Mouse (Mus musculus) kidney, embryonic 15.5 days (tissue): ENCODE measurements around the gene Kcnq4. TPM values are rescaled to one million over a fixed set of nuclear protein-coding genes. Genes with fewer than 3 reads are reported as not detected.

Experiments
- ATAC-seq: fragments of 200-750 bp; cut with Nextera tagmentation; replicated peaks from 2 replicates; pipeline ENCODE4 v1.8.0; 2017; ENCODE audit warnings: moderate TSS enrichment; ENCODE audit not compliant: low FRiP score
- H3K27ac ChIP-seq: fragments of 300-500 bp; sonication (generic); 2 replicates; pipeline ENCODE4 v1.5.1; 2015; ENCODE audit warnings: mild to moderate bottlenecking, inconsistent platforms
- H3K27me3 ChIP-seq: fragments of 300-500 bp; sonication (generic); 2 replicates; pipeline ENCODE4 v1.6.1; 2015; ENCODE audit warnings: inconsistent platforms
- H3K36me3 ChIP-seq: fragments of 300-500 bp; sonication (generic); 2 replicates; pipeline ENCODE4 v1.6.1; 2015; ENCODE audit warnings: inconsistent platforms
- H3K4me1 ChIP-seq: fragments of 300-500 bp; sonication (generic); 2 replicates; pipeline ENCODE4 v1.6.1; 2015; ENCODE audit warnings: inconsistent platforms
- H3K4me2 ChIP-seq: fragments of 300-500 bp; sonication (generic); 2 replicates; pipeline ENCODE4 v1.6.1; 2015; ENCODE audit warnings: moderate library complexity, mild to moderate bottlenecking, inconsistent platforms
- H3K4me3 ChIP-seq: fragments of 300-500 bp; sonication (generic); replicated peaks from 2 replicates; pipeline ENCODE4 v1.5.1; 2015; ENCODE audit warnings: mild to moderate bottlenecking, inconsistent platforms
- H3K9ac ChIP-seq: fragments of 300-500 bp; sonication (generic); 2 replicates; pipeline ENCODE4 v1.6.1; 2015; ENCODE audit warnings: mild to moderate bottlenecking, inconsistent platforms
- H3K9me3 ChIP-seq: fragments of 300-500 bp; sonication (generic); replicated peaks from 2 replicates; pipeline ENCODE4 v1.6.1; 2016; ENCODE audit warnings: inconsistent platforms
- WGBS: fragments of 180-500 bp; shearing (Covaris S2); methylation state at CpG from one replicate; pipeline ENCODE4 v1.1.7; 2015; ENCODE audit warnings: mixed read lengths; 5-methylcytosine and 5-hydroxymethylcytosine counted together
- polyA plus RNA-seq: library from polyadenylated mRNA; unstranded; fragments of >200 nt; fragmentation: Nextera tagmentation; extraction: Ambion mirVana; gene quantifications from 2 replicates; pipeline ENCODE4 v1.2.1, GENCODE M21; 2015

Gene Kcnq4
- polyA plus RNA-seq, 1 experiment from 2014 or later, result 1.4 TPM

- peaks cover 12% of the 10 kb centered on the region for H3K4me1 ChIP-seq
- ATAC-seq, result peak; percentile 27; the same call in 1 of the 2 replicates
- H3K4me2 ChIP-seq, result no peak overlapping the region
- no peak overlapping the region for H3K4me3 ChIP-seq
- 10% methylated on average over 5 of the region's 5 CpGs for WGBS
- H3K9me3 ChIP-seq, result no peaks in the 10 kb centered on the region
- H3K9ac ChIP-seq, result no peak overlapping the region
- peaks cover 41% of the 10 kb centered on the region for H3K27me3 ChIP-seq
- H3K36me3 ChIP-seq, result no peaks in the 10 kb centered on the region
- H3K27ac ChIP-seq, result no peak overlapping the region
Measured at GRCm38 (mm10) chr4:120719152-120719551, 29.3 kb downstream of the Kcnq4 start.

- Histone ChIP-seq H3K4me2 (no peak overlapping the region), H3K9ac (no peak overlapping the region), H3K4me3 (no peak overlapping the region), H3K36me3 (no peaks in the 10 kb centered on the region), H3K4me1 (peaks cover 13% of the 10 kb centered on the region), H3K9me3 (no peaks in the 10 kb centered on the region), H3K27me3 (peaks cover 43% of the 10 kb centered on the region), H3K27ac (no peak overlapping the region)
- 66% methylated on average over 8 of the region's 8 CpGs for WGBS
- ATAC-seq, result no peak
Measured at GRCm38 (mm10) chr4:120717591-120717990, 30.8 kb downstream of the Kcnq4 start.

GRCm38 (mm10) chr4:120716765-120717164 lies 31.6 kb downstream of the Kcnq4 start:
- peaks cover 21% of the 10 kb centered on the region for H3K4me1 ChIP-seq
- H3K4me2 ChIP-seq, result peak overlapping the region; percentile 84
- ATAC-seq, result peak; percentile 8; the same call in 1 of the 2 replicates
- no peaks in the 10 kb centered on the region for H3K9me3 ChIP-seq
- H3K27ac ChIP-seq, result no peak overlapping the region
- no peak overlapping the region for H3K9ac ChIP-seq
- H3K4me3 ChIP-seq, result peak overlapping the region; percentile 43
- no peaks in the 10 kb centered on the region for H3K36me3 ChIP-seq
- WGBS, result 20% methylated on average over 12 of the region's 12 CpGs
- H3K27me3 ChIP-seq, result peaks cover 43% of the 10 kb centered on the region

GRCm38 (mm10) chr4:120716141-120716571 lies 32.3 kb downstream of the Kcnq4 start:
- Histone ChIP-seq H3K27me3 (peaks cover 43% of the 10 kb centered on the region), H3K4me1 (peaks cover 24% of the 10 kb centered on the region), H3K27ac (no peak overlapping the region), H3K9me3 (no peaks in the 10 kb centered on the region), H3K4me2 (peak overlapping the region; percentile 84), H3K9ac (0 out of 2 replicates have a peak overlapping the region, but pooled peaks have one; percentile 14), H3K36me3 (no peaks in the 10 kb centered on the region), H3K4me3 (peak overlapping the region; percentile 43)
- ATAC-seq, result peak; percentile 73
- WGBS, result 3% methylated on average over 12 of the region's 12 CpGs

- no peak overlapping the region for H3K4me3 ChIP-seq
- no peak overlapping the region for H3K4me2 ChIP-seq
- no peaks in the 10 kb centered on the region for H3K9me3 ChIP-seq
- H3K4me1 ChIP-seq, result peaks cover 24% of the 10 kb centered on the region
- no peak for ATAC-seq
- H3K27ac ChIP-seq, result no peak overlapping the region
- peaks cover 46% of the 10 kb centered on the region for H3K27me3 ChIP-seq
- H3K36me3 ChIP-seq, result no peaks in the 10 kb centered on the region
- no peak overlapping the region for H3K9ac ChIP-seq
- 80% methylated on average over 6 of the region's 6 CpGs for WGBS
Measured at GRCm38 (mm10) chr4:120713856-120714497, 34.4 kb downstream of the Kcnq4 start.

GRCm38 (mm10) chr4:120713021-120713420 lies 35.4 kb downstream of the Kcnq4 start:
- Histone ChIP-seq H3K4me2 (no peak overlapping the region), H3K4me1 (peaks cover 24% of the 10 kb centered on the region), H3K4me3 (no peak overlapping the region), H3K27ac (no peak overlapping the region), H3K9me3 (no peaks in the 10 kb centered on the region), H3K9ac (no peak overlapping the region), H3K36me3 (no peaks in the 10 kb centered on the region), H3K27me3 (peaks cover 41% of the 10 kb centered on the region)
- no peak for ATAC-seq
- 90% methylated on average over 6 of the region's 6 CpGs for WGBS

GRCm38 (mm10) chr4:120712236-120712635 lies 36.2 kb downstream of the Kcnq4 start:
- no peak overlapping the region for H3K4me2 ChIP-seq
- no peak overlapping the region for H3K27ac ChIP-seq
- peaks cover 24% of the 10 kb centered on the region for H3K4me1 ChIP-seq
- no peaks in the 10 kb centered on the region for H3K36me3 ChIP-seq
- H3K27me3 ChIP-seq, result peaks cover 33% of the 10 kb centered on the region
- H3K9ac ChIP-seq, result no peak overlapping the region
- no peaks in the 10 kb centered on the region for H3K9me3 ChIP-seq
- ATAC-seq, result no peak
- whole genome bisulfite sequencing, result 62% methylated on average over 10 of the region's 12 CpGs
- H3K4me3 ChIP-seq, result no peak overlapping the region

- no peak for ATAC-seq
- Histone ChIP-seq H3K4me3 (no peak overlapping the region), H3K27ac (no peak overlapping the region), H3K36me3 (no peaks in the 10 kb centered on the region), H3K9me3 (no peaks in the 10 kb centered on the region), H3K27me3 (peaks cover 35% of the 10 kb centered on the region), H3K4me1 (peaks cover 11% of the 10 kb centered on the region), H3K9ac (no peak overlapping the region), H3K4me2 (no peak overlapping the region)
- 93% methylated on average over 2 of the region's 2 CpGs for WGBS
Measured at GRCm38 (mm10) chr4:120702511-120702910, 45.9 kb downstream of the Kcnq4 start.

GRCm38 (mm10) chr4:120702056-120702455 lies 46.4 kb downstream of the Kcnq4 start:
- peaks cover 39% of the 10 kb centered on the region for H3K27me3 ChIP-seq
- H3K4me2 ChIP-seq, result no peak overlapping the region
- no peak for ATAC-seq
- no peak overlapping the region for H3K27ac ChIP-seq
- no peaks in the 10 kb centered on the region for H3K36me3 ChIP-seq
- H3K9me3 ChIP-seq, result no peaks in the 10 kb centered on the region
- 83% methylated on average over 8 of the region's 8 CpGs for WGBS
- no peak overlapping the region for H3K9ac ChIP-seq
- H3K4me1 ChIP-seq, result peaks cover 11% of the 10 kb centered on the region
- H3K4me3 ChIP-seq, result no peak overlapping the region

- Histone ChIP-seq H3K9me3 (no peaks in the 10 kb centered on the region), H3K36me3 (no peaks in the 10 kb centered on the region), H3K4me2 (no peak overlapping the region), H3K4me3 (no peak overlapping the region), H3K27ac (no peak overlapping the region), H3K27me3 (peaks cover 47% of the 10 kb centered on the region), H3K9ac (no peak overlapping the region), H3K4me1 (peaks cover 11% of the 10 kb centered on the region)
- WGBS, result 78% methylated on average over 3 of the region's 3 CpGs
- ATAC-seq, result no peak
Measured at GRCm38 (mm10) chr4:120701180-120701579, 47.2 kb downstream of the Kcnq4 start.

- no peak overlapping the region for H3K9ac ChIP-seq
- H3K27ac ChIP-seq, result no peak overlapping the region
- peak overlapping the region; percentile 52 for H3K4me2 ChIP-seq
- WGBS, result 19% methylated on average over 35 of the region's 35 CpGs
- no peaks in the 10 kb centered on the region for H3K36me3 ChIP-seq
- H3K4me3 ChIP-seq, result peak overlapping the region; percentile 15
- H3K27me3 ChIP-seq, result peaks cover 62% of the 10 kb centered on the region
- peaks cover 11% of the 10 kb centered on the region for H3K4me1 ChIP-seq
- no peaks in the 10 kb centered on the region for H3K9me3 ChIP-seq
- no peak; the same call in 1 of the 2 replicates for ATAC-seq
Measured at GRCm38 (mm10) chr4:120697799-120698484, 50.5 kb downstream of the Kcnq4 start.

- Histone ChIP-seq H3K27me3 (peaks cover 62% of the 10 kb centered on the region), H3K9me3 (no peaks in the 10 kb centered on the region), H3K36me3 (no peaks in the 10 kb centered on the region), H3K4me2 (peak overlapping the region; percentile 52; the same call in 1 of the 2 replicates), H3K4me3 (no peak overlapping the region), H3K27ac (no peak overlapping the region), H3K9ac (no peak overlapping the region), H3K4me1 (peaks cover 11% of the 10 kb centered on the region)
- WGBS, result 96% methylated on average over 8 of the region's 8 CpGs
- no peak for ATAC-seq
Measured at GRCm38 (mm10) chr4:120697353-120697752, 51.1 kb downstream of the Kcnq4 start.
